Mouse (Mus musculus) embryonic facial prominence, embryonic 11.5 days (tissue): ENCODE results near the gene Ren1. TPM values are rescaled to one million over a fixed set of nuclear protein-coding genes. Genes with fewer than 3 reads are reported as not detected.
A peak's percentile ranks its signal among the peaks of the same experiment; 100 is the strongest.

Source experiments
- ATAC-seq: fragments of 200-750 bp; cut with Nextera tagmentation; replicated peaks from 2 replicates; pipeline ENCODE4 v1.8.0; 2017; ENCODE audit warnings: low read depth; ENCODE audit not compliant: insufficient number of reproducible peaks, low FRiP score, low TSS enrichment
- DNase-seq: peaks from one replicate; pipeline ENCODE4 v3.0.0-alpha.2; 2015; ENCODE audit warnings: low spot score
- H3K27ac ChIP-seq: fragments of 300-500 bp; sonication (generic); replicated peaks from 2 replicates; pipeline ENCODE4 v1.5.1; 2014; ENCODE audit warnings: mild to moderate bottlenecking, low read depth, low read length, control low read depth
- H3K27me3 ChIP-seq: fragments of 300-500 bp; sonication (generic); 2 replicates; pipeline ENCODE4 v1.6.1; 2014; ENCODE audit warnings: mild to moderate bottlenecking, low read length, moderate library complexity, mixed read lengths; ENCODE audit not compliant: control insufficient read depth, insufficient read depth
- H3K36me3 ChIP-seq: fragments of 300-500 bp; sonication (generic); replicated peaks from 2 replicates; pipeline ENCODE4 v1.6.1; 2014; ENCODE audit warnings: low read depth, mild to moderate bottlenecking, low read length, moderate library complexity, mixed read lengths; ENCODE audit not compliant: control insufficient read depth, insufficient read depth
- H3K4me1 ChIP-seq: fragments of 300-500 bp; sonication (generic); 2 replicates; pipeline ENCODE4 v1.6.1; 2014; ENCODE audit warnings: low read length, mixed read lengths; ENCODE audit not compliant: control insufficient read depth, insufficient read depth
- H3K4me2 ChIP-seq: fragments of 300-500 bp; sonication (generic); 2 replicates; pipeline ENCODE4 v1.6.1; 2014; ENCODE audit warnings: low read depth, mild to moderate bottlenecking, control low read depth, low read length, moderate library complexity
- H3K4me3 ChIP-seq: fragments of 300-500 bp; sonication (generic); 2 replicates; pipeline ENCODE4 v1.5.1; 2014; ENCODE audit warnings: low read depth, low read length, control low read depth
- H3K9ac ChIP-seq: fragments of 300-500 bp; sonication (generic); replicated peaks from 2 replicates; pipeline ENCODE4 v1.6.1; 2014; ENCODE audit warnings: mild to moderate bottlenecking, control low read depth, low read length
- H3K9me3 ChIP-seq: fragments of 300-500 bp; sonication (generic); replicated peaks from 2 replicates; pipeline ENCODE4 v1.6.1; 2016; ENCODE audit warnings: mild to moderate bottlenecking, low read length, inconsistent platforms, mixed read lengths; ENCODE audit not compliant: control insufficient read depth
- WGBS: fragments of 180-500 bp; shearing (Covaris S2); extraction: QIAGEN DNeasy Blood & Tissue Kit; methylation state at CpG from one replicate; pipeline ENCODE4 v1.1.7; 2014; 5-methylcytosine and 5-hydroxymethylcytosine counted together
- polyA plus RNA-seq: library from polyadenylated mRNA; unstranded; fragments of >200 nt; fragmentation: Nextera tagmentation; extraction: Ambion mirVana; gene quantifications from 2 replicates; pipeline ENCODE4 v1.2.1, GENCODE M21; 2014

The Ren1 gene
- polyA plus RNA-seq, 1 experiment from 2014 or later, result not detected

DNA sequence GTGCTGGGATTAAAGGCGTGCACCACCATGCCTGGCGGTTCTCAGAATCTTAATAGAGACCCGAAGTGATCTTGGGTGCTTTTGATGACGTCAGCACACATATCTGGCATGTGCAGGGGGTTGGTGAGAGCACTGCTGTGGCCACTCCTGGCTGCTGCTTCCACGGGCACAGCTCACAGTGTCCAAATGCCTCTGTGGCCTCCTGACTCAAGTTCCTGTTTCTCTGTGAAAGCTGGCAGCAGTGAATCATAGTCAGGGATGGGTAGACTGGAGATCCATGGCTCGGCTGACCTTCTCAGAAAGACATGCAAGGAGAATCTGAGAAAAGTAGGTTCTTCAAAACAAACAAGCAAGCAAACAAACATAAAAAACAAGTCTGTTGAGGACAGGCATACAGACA lies 34.5 kb upstream of the Ren1 start:
- Histone ChIP-seq H3K4me3 (no peak overlapping the region), H3K9me3 (no peaks in the 10 kb centered on the region), H3K4me2 (no peak overlapping the region), H3K27ac (no peak overlapping the region), H3K36me3 (no peaks in the 10 kb centered on the region), H3K4me1 (0 out of 2 replicates have a peak, but pooled peaks cover 3% of the 10 kb centered on the region), H3K9ac (no peak overlapping the region), H3K27me3 (no peaks in the 10 kb centered on the region)
- 85% methylated on average over 6 of the region's 6 CpGs for WGBS
- DNase-seq (no peak), ATAC-seq (no peak)

DNA sequence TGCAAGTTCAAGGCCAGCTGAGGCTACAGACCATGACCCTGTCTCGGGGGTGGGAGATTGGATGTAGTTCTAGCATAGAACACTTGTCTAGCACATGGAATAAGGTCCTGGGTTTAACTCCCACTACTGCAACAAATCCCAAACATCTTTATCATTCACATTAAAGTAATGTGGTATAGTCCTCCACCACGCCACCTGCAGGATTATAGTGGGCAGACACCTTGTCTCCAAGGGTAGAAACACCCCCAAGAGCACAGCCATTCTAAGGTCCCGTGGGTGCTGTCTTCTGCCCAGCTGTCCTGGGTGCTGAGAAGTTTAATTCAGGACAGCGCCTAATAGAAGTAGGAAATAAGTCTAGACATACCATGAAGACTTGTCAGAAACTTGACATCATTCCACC lies 33.7 kb upstream of the Ren1 start:
- Histone ChIP-seq H3K4me3 (no peak overlapping the region), H3K4me1 (0 out of 2 replicates have a peak, but pooled peaks cover 3% of the 10 kb centered on the region), H3K9ac (no peak overlapping the region), H3K4me2 (no peak overlapping the region), H3K27me3 (no peaks in the 10 kb centered on the region), H3K36me3 (no peaks in the 10 kb centered on the region), H3K9me3 (no peaks in the 10 kb centered on the region), H3K27ac (no peak overlapping the region)
- DNase-seq, result no peak
- 83% methylated on average over 4 of the region's 4 CpGs for WGBS
- no peak for ATAC-seq

DNA sequence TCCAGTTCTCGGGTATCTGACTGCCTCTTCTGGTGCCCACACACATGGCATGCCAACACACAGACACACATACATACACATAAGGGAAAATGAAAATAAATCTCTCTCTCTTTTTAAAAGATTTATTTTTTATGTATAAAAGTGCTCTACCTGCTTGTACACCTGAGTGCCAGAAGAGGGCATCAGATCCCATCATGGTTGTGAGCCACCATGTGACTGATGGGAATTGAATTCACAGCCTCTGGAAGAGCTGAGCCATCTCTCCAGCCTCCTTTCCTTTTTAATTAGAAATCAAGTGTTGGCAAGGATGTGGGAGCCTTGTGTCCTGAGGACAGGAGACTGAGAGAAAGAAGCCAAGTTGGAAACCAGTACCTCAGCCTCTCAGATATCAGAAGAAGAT lies 33.2 kb upstream of the Ren1 start:
- no peak overlapping the region for H3K4me3 ChIP-seq
- H3K4me1 ChIP-seq, result no peaks in the 10 kb centered on the region
- WGBS, result 88% methylated on average over 1 of the region's 1 CpGs
- no peak overlapping the region for H3K9ac ChIP-seq
- no peaks in the 10 kb centered on the region for H3K27me3 ChIP-seq
- no peak overlapping the region for H3K27ac ChIP-seq
- ATAC-seq (no peak), DNase-seq (no peak)
- H3K4me2 ChIP-seq, result no peak overlapping the region
- H3K9me3 ChIP-seq, result no peaks in the 10 kb centered on the region
- no peaks in the 10 kb centered on the region for H3K36me3 ChIP-seq

DNA sequence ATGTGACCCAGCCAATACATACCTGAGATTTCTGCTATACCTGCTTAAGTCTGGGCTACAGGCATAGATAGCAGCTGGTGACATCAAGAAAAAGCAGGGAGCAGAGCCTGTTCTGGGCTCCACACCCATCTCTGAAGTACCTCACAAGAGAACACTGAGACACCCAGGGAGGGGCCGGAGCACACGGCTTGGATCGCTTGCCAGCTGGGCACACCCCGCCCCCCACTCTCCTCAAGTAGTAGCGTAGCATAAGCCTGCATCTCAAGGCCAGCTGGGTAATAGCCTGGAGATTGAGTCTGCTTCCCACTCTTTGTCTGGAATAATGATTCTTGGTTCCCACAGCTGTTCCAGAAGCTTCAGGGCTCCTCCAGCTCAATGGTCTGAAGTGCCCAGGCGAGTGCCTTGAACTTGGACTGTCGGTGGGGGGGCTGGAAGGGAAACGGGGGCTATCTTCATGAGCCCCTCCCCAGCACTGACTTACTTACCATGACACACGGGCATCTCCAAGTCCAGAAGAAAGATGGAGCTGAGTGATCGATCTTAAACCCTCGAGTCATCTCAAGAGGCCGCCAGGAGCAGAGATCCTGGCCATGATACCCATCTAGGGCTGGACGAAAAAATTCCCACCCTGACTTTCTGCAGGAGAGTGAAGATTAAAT lies 28.9 kb upstream of the Ren1 start, which contains the start of gene Kiss1:
TSS of gene Kiss1 (plus strand) at position 609 of the 659 bp plus-strand sequence.
- H3K27me3 ChIP-seq, result no peaks in the 10 kb centered on the region
- ATAC-seq, result no peak
- H3K4me3 ChIP-seq, result no peak within 1 kb of the TSS
- H3K9ac ChIP-seq, result no peak within 1 kb of the TSS
- H3K36me3 ChIP-seq, result no peaks in the 10 kb centered on the region
- no peak for DNase-seq
- H3K27ac ChIP-seq, result no peak within 1 kb of the TSS
- H3K4me2 ChIP-seq, result no peak within 1 kb of the TSS
- no peaks in the 10 kb centered on the region for H3K9me3 ChIP-seq
- no peaks in the 10 kb centered on the region for H3K4me1 ChIP-seq
- 84% methylated on average over 13 of the region's 13 CpGs for WGBS

DNA sequence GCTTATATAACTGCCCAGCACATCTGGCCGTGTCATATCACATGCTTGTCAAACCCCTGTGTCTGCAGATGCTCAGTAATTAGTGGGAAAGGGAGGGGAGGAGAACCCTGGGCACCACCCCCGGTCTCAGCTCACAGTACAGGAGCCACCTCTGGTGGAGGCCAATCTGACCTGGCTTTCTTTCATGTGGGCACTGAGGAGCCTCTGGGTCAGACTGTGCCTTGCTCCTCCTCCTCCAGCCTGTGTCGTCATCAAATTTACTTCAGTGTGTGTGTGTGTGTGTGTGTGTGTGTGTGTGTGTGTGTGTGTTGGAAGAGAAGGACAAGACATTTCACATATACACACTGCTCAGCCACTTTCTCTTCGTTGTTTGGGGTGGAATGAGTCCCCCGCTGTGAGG lies 27.0 kb upstream of the Ren1 start:
- Histone ChIP-seq H3K9me3 (no peaks in the 10 kb centered on the region), H3K27ac (no peak overlapping the region), H3K4me2 (no peak overlapping the region), H3K9ac (no peak overlapping the region), H3K36me3 (no peaks in the 10 kb centered on the region), H3K4me3 (no peak overlapping the region), H3K4me1 (no peaks in the 10 kb centered on the region), H3K27me3 (no peaks in the 10 kb centered on the region)
- ATAC-seq (0 out of 2 replicates have a peak, but pooled peaks have one; percentile 36), DNase-seq (no peak)
- 48% methylated on average over 5 of the region's 5 CpGs for WGBS

DNA sequence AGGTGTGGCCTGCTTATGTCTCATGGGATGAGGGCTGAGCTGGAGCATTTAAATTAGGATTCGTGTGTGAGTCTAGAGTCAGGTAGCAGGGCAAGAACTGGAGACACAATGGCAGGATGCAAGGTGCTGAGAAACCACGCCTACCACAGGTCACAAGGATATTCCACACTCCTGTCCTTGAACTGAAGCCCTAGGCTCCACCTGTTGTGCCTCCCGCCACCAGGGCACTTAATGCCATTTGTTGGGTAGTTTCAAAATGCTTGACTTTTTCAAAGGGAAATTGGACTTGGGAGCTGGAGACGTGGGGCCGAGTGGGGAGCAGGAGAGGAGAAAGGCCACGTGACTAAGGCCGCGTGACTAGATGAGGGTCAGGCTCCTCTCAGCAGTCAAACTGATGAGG lies 24.4 kb upstream of the Ren1 start:
- no peaks in the 10 kb centered on the region for H3K4me1 ChIP-seq
- ATAC-seq, result no peak
- H3K9ac ChIP-seq, result no peak overlapping the region
- no peak overlapping the region for H3K4me2 ChIP-seq
- 86% methylated on average over 8 of the region's 8 CpGs for WGBS
- H3K4me3 ChIP-seq, result no peak overlapping the region
- no peaks in the 10 kb centered on the region for H3K9me3 ChIP-seq
- H3K27ac ChIP-seq, result no peak overlapping the region
- DNase-seq, result no peak
- no peaks in the 10 kb centered on the region for H3K36me3 ChIP-seq
- H3K27me3 ChIP-seq, result peaks cover 2% of the 10 kb centered on the region; the same call in 1 of the 2 replicates

DNA sequence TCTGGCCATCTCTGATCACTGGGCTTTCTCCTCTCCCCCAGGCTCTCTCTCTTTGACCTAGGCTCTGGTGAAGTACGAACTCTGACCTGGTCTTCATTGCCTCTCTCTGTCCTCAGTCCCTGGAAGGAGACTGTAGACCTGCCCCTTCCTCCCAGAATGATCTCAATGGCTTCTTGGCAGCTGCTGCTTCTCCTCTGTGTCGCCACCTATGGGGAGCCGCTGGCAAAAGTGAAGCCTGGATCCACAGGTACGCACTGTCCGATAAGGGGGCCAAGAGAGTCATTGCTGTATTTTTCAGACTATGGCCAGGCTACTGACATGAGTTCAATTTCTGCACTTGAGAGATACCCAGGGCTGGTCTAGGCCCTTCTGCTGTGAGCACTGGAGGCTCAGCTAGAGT lies 23.2 kb upstream of the Ren1 start:
- Histone ChIP-seq H3K27me3 (peaks cover 2% of the 10 kb centered on the region; the same call in 1 of the 2 replicates), H3K9me3 (no peaks in the 10 kb centered on the region)
- ATAC-seq, result no peak

DNA sequence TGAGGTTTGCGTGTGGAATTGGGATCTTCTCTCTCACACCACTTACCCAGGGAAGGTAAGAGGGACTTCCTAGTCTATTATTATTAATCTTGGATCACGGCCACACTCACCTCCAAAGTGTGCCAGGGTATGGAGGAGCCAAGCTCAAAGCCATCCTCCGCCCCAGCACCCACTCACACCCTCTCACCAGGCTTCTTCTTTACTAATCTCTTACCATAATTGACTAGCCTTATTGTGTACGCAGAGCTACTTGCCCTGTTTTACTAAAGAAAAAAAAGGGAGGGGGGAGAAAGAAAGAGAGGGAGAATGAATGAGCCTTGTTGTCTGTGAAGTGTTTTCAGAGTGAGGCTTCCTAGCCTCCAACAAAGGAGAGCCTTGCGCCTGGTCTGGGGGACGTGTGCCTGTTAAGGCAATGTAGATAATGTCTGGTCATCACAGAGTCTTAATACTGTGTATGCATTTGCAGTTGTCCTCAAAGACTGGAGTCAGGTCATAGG lies 22.0 kb upstream of the Ren1 start:
- ATAC-seq, result no peak
- peaks cover 2% of the 10 kb centered on the region; the same call in 1 of the 2 replicates for H3K27me3 ChIP-seq
- H3K4me1 ChIP-seq, result no peaks in the 10 kb centered on the region
- H3K4me2 ChIP-seq, result no peak overlapping the region
- H3K9ac ChIP-seq, result no peak overlapping the region
- H3K27ac ChIP-seq, result no peak overlapping the region
- no peak overlapping the region for H3K4me3 ChIP-seq
- WGBS, result 57% methylated on average over 6 of the region's 6 CpGs
- peak; percentile 12 for DNase-seq
- no peaks in the 10 kb centered on the region for H3K36me3 ChIP-seq
- H3K9me3 ChIP-seq, result no peaks in the 10 kb centered on the region

More for the DNA sequence above, 23.2 kb upstream of the Ren1 start:
- Histone ChIP-seq H3K36me3 (no peaks in the 10 kb centered on the region), H3K27ac (no peak overlapping the region), H3K4me1 (no peaks in the 10 kb centered on the region), H3K9ac (no peak overlapping the region), H3K4me2 (no peak overlapping the region), H3K4me3 (no peak overlapping the region)
- 63% methylated on average over 5 of the region's 5 CpGs for WGBS
- DNase-seq, result no peak
